Mouse (Mus musculus) CD4-positive, CD25-positive, alpha-beta regulatory T cell, adult 9 weeks (primary cell): Measurements from ENCODE around the gene Gbp10. TPM values are rescaled to one million over a fixed set of nuclear protein-coding genes. Genes with fewer than 3 reads are reported as not detected.

ENCODE experiments used
- polyA plus RNA-seq: library from polyadenylated mRNA; unstranded; fragments of 100-300 nt; shearing (Covaris generic); gene quantifications from one replicate; pipeline ENCODE4 v1.2.1, GENCODE M21; 2017

The Gbp10 gene
- 105 TPM for polyA plus RNA-seq

GRCm38 (mm10) chr5:105239483-105240047, at the start of gene Gbp10:
TSS of gene Gbp10 (minus strand) at chr5:105239533.

Other genes starting within 250 kb of the Gbp10 start
- gene Gbp9, start 100.0 kb downstream of the Gbp10 start, polyA plus RNA-seq = 202 TPM
- gene Gbp8, start 100.0 kb downstream of the Gbp10 start, polyA plus RNA-seq = 105 TPM
- gene Gbp4, start 99.9 kb downstream of the Gbp10 start, polyA plus RNA-seq = 315 TPM
- 13.1 TPM for gene Gm43302, start 54.2 kb upstream of the Gbp10 start, polyA plus RNA-seq
- gene Gbp6, start 54.2 kb upstream of the Gbp10 start, polyA plus RNA-seq = 239 TPM
- 1.6 TPM for gene Lrrc8b, start 176.2 kb upstream of the Gbp10 start, polyA plus RNA-seq